Comparison of ENCODE assay signal across 9 mouse cellular contexts in the genomic region with DNA sequence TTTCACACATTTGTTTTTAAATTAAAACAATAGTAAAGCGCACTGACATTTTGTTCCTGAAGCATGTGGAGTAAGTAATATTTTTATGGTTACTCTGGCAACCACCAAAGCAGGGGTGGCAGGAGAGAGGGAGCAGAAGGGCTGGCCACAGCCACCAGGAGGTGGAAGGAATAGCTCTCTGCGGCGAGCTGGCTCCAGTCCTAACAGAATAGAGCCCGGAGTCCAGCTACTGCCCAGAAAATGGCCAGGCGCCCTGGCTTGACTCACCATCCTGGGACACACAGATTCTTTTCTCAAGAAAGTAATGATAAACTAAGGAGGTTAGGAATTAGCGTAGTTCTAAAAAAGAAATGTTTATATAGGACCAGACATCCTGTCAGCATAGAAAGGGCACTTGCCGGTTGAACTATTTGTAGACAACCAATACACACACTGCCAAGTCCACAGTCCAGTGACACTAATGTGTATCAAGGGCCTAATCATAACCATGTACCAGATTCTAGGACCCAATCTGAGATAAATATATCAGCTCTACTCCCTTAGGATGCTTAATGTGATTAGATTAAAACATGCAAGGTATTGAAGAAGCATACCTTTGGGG. TPM values are rescaled to one million over a fixed set of nuclear protein-coding genes. Genes with fewer than 3 reads are reported as not detected.
A peak's percentile ranks its signal among the peaks of the same experiment; 100 is the strongest.
DNase-seq lines count a peak whose midpoint lies in the region; ATAC-seq and TF ChIP-seq lines count a peak whose summit lies in the region.
"Had no signal": no experiment of that assay in that cellular context is flagged by ENCODE, and none has a peak within 500 bp of the region (broad histone marks: within the 10 kb centered on the region; RNA-seq: fewer than 3 reads in every experiment).

No protein-coding gene starts in this region.

- peaks cover 36% of the 10 kb centered on the region for H3K4me1 ChIP-seq in heart, postnatal 0 days (ENCODE audit: control insufficient read depth, insufficient read depth)
- no peaks in the 10 kb centered on the region for H3K4me1 ChIP-seq in hindbrain, embryonic 13.5 days (replicated peaks)

- peak; percentile 25; the same call in 1 of the 2 replicates for TF ChIP-seq CTCF in heart, postnatal 0 days (IDR thresholded peaks at IDR 0.05; ENCODE audit: low read depth)

- 21% methylated on average over 7 of the region's 7 CpGs for WGBS in heart, postnatal 0 days
- 79% methylated on average over 7 of the region's 7 CpGs for WGBS in hindbrain, embryonic 13.5 days

- H3K27ac ChIP-seq in heart, postnatal 0 days (ENCODE audit: low read depth) = peak overlapping the region; percentile 76
- no peak overlapping the region for H3K27ac ChIP-seq in hindbrain, embryonic 13.5 days
- H3K27ac ChIP-seq: kidney, postnatal 0 days had no signal

- H3K9ac ChIP-seq in heart, postnatal 0 days (replicated peaks; ENCODE audit: low read depth, low read length) = no peak overlapping the region
- H3K9ac ChIP-seq in hindbrain, embryonic 13.5 days = no peak overlapping the region

- intact Hi-C loops in left cerebral cortex, postnatal 25 days (cut with DNase I) = no loop called here

- DNase-seq in left cerebral cortex, postnatal 25 days (ENCODE audit: low spot score in 2 of 2) = peak; percentile 28 to 31
- no peak for DNase-seq in left cerebral cortex, adult 9 months (ENCODE audit: low spot score in 2 of 2)
- peak; percentile 91 to 94 for DNase-seq in cerebellum, postnatal 10 days
- DNase-seq in heart, postnatal 0 days (ENCODE audit: low spot score) = peak; percentile 63
- peak; percentile 40 to 72 for DNase-seq in lung, postnatal 4 days
- DNase-seq in retina, embryonic 14.5 days (ENCODE audit: low spot score) = no peak

- no peaks in the 10 kb centered on the region for H3K36me3 ChIP-seq in heart, postnatal 0 days (replicated peaks; ENCODE audit: control insufficient read depth, insufficient read depth, low read length)
- H3K36me3 ChIP-seq in hindbrain, embryonic 13.5 days = no peaks in the 10 kb centered on the region

- H3K27me3 ChIP-seq in heart, postnatal 0 days (ENCODE audit: control insufficient read depth, insufficient read depth, low read length) = no peaks in the 10 kb centered on the region
- H3K27me3 ChIP-seq in hindbrain, embryonic 13.5 days = no peaks in the 10 kb centered on the region

- peak; percentile 70; the same call in 1 of the 2 replicates for ATAC-seq in heart, postnatal 0 days (ENCODE audit: insufficient read depth, low read depth)
- no peak for ATAC-seq in hindbrain, embryonic 13.5 days (ENCODE audit: low FRiP score)
- ATAC-seq: Patski had no signal

- H3K4me2 ChIP-seq in heart, postnatal 0 days (ENCODE audit: low read depth, low read length) = no peak overlapping the region
- H3K4me2 ChIP-seq in hindbrain, embryonic 13.5 days = no peak overlapping the region

- no peak for TF ChIP-seq EP300 in heart, postnatal 0 days (IDR thresholded peaks at IDR 0.05; ENCODE audit: low read depth)

- H3K9me3 ChIP-seq in heart, postnatal 0 days (replicated peaks; ENCODE audit: control insufficient read depth, low read length) = no peaks in the 10 kb centered on the region
- H3K9me3 ChIP-seq in hindbrain, embryonic 13.5 days = no peaks in the 10 kb centered on the region

- H3K4me3 ChIP-seq in heart, postnatal 0 days (ENCODE audit: low read depth, low read length) = no peak overlapping the region
- no peak overlapping the region for H3K4me3 ChIP-seq in hindbrain, embryonic 13.5 days

RNA-seq across cellular contexts. Expression of a gene that starts 18.3 kb away (rescaled TPM):
- total RNA-seq in left cerebral cortex, postnatal 25 days (2021) = 100 to 1,000 TPM; 170 to 177 TPM
- total RNA-seq in heart, postnatal 0 days (2014; rRNA removed; ENCODE audit: low replicate concordance) = 317 and 396 TPM in 2 replicates
- 48.2 and 61.4 TPM in 2 replicates for polyA plus RNA-seq in heart, postnatal 0 days (2015; fragmentation: Nextera tagmentation; extraction: Ambion mirVana)
- 2.2 and 2.5 TPM in 2 replicates for polyA plus RNA-seq in hindbrain, embryonic 13.5 days (2015; fragmentation: Nextera tagmentation; extraction: Ambion mirVana)
- polyA plus RNA-seq: Patski had no signal

Comparison
In these comparisons a context has a peak if more than half of its experiments do, and no peak if none do; other contexts are left out.
1. DNase-seq: peak in left cerebral cortex, postnatal 25 days (2 of 2), cerebellum, postnatal 10 days (2 of 2), heart, postnatal 0 days (single experiment) and lung, postnatal 4 days (2 of 2); none in left cerebral cortex, adult 9 months (0 of 2) and retina, embryonic 14.5 days (single experiment).